ENCODE assay signal across 12 mouse cellular contexts in genomic region chr8:111224153-111224552, GRCm38 (mm10). TPM values are rescaled to one million over a fixed set of nuclear protein-coding genes. Genes with fewer than 3 reads are reported as not detected.
DNase-seq lines count a peak whose midpoint lies in the region; ATAC-seq and TF ChIP-seq lines count a peak whose summit lies in the region.
"Had no signal": no experiment of that assay in that cellular context is flagged by ENCODE, and none has a peak within 500 bp of the region (broad histone marks: within the 10 kb centered on the region; RNA-seq: fewer than 3 reads in every experiment).

No protein-coding gene starts in this region.

- H3K4me1 ChIP-seq in kidney, adult 2 months (ENCODE audit: control insufficient read depth, insufficient read depth, low read length), result peaks cover 2% of the 10 kb centered on the region; the same call in 1 of the 2 replicates
- no peaks in the 10 kb centered on the region for H3K4me1 ChIP-seq in kidney, embryonic 15.5 days

- TF ChIP-seq POLR2A in kidney, adult 2 months (IDR thresholded peaks at IDR 0.05; ENCODE audit: low read depth, low read length), result no peak

- H3K27me3 ChIP-seq in kidney, adult 2 months (replicated peaks; ENCODE audit: control insufficient read depth, insufficient read depth, low read length), result no peaks in the 10 kb centered on the region
- no peaks in the 10 kb centered on the region for H3K27me3 ChIP-seq in kidney, embryonic 15.5 days
- H3K27me3 ChIP-seq: hindbrain, embryonic 15.5 days; midbrain, embryonic 12.5 days had no signal

- DNase-seq in cerebellum, postnatal 14 days, result peak; percentile 5 to 10
- peak; percentile 33 for DNase-seq in kidney, adult 2 months
- DNase-seq in lung, postnatal 14 days, result peak; percentile 12
- DNase-seq in lung, postnatal 36 days, result no peak
- peak; percentile 9 for DNase-seq in ovary, postnatal 14 days (ENCODE audit: low spot score)
- DNase-seq in testis, postnatal 10 days (ENCODE audit: low spot score), result no peak
- DNase-seq: gastrocnemius, postnatal 25 days; liver, postnatal 0 days had no signal

- WGBS in kidney, adult 2 months, result 23% methylated on average over 5 of the region's 5 CpGs
- 60% methylated on average over 5 of the region's 5 CpGs for WGBS in kidney, embryonic 15.5 days

- no peak overlapping the region for H3K4me3 ChIP-seq in kidney, adult 2 months (ENCODE audit: insufficient read depth, low read depth, low read length)
- no peak overlapping the region for H3K4me3 ChIP-seq in kidney, embryonic 15.5 days (replicated peaks)
- H3K4me3 ChIP-seq: hindbrain, embryonic 15.5 days; midbrain, embryonic 12.5 days had no signal

- no peaks in the 10 kb centered on the region for H3K9me3 ChIP-seq in kidney, embryonic 15.5 days (replicated peaks)
- H3K9me3 ChIP-seq: hindbrain, embryonic 15.5 days; midbrain, embryonic 12.5 days had no signal

- ATAC-seq in cerebellum, adult (ENCODE audit: insufficient number of reproducible peaks, low FRiP score, low TSS enrichment), result no peak
- no peak for ATAC-seq in kidney, embryonic 15.5 days (replicated peaks; ENCODE audit: low FRiP score)
- ATAC-seq: liver, postnatal 0 days had no signal

- H3K4me2 ChIP-seq in kidney, embryonic 15.5 days, result no peak overlapping the region
- H3K4me2 ChIP-seq: hindbrain, embryonic 15.5 days; midbrain, embryonic 12.5 days had no signal

- no peak overlapping the region for H3K9ac ChIP-seq in kidney, embryonic 15.5 days
- H3K9ac ChIP-seq: hindbrain, embryonic 15.5 days; liver, postnatal 0 days; midbrain, embryonic 12.5 days had no signal

- H3K27ac ChIP-seq in kidney, adult 2 months (ENCODE audit: insufficient read depth, low read depth, low read length), result no peak overlapping the region
- H3K27ac ChIP-seq in kidney, embryonic 15.5 days, result no peak overlapping the region
- H3K27ac ChIP-seq: hindbrain, embryonic 15.5 days; midbrain, embryonic 12.5 days had no signal

- H3K36me3 ChIP-seq in kidney, adult 2 months (ENCODE audit: control insufficient read depth, insufficient read depth, low read length), result no peaks in the 10 kb centered on the region
- H3K36me3 ChIP-seq in kidney, embryonic 15.5 days, result no peaks in the 10 kb centered on the region
- H3K36me3 ChIP-seq: hindbrain, embryonic 15.5 days; midbrain, embryonic 12.5 days had no signal

- no peak for TF ChIP-seq CTCF in kidney, adult 2 months (conservative IDR thresholded peaks at IDR 0.05; ENCODE audit: insufficient read depth, insufficient read length, low read depth, low read length)

RNA-seq across cellular contexts. Expression of gene Glg1, which starts 34.9 kb away (rescaled TPM):
- 40.8 and 44.5 TPM in 2 replicates for polyA plus RNA-seq in kidney, adult 2 months (2012; rRNA removed)
- polyA plus RNA-seq in kidney, embryonic 15.5 days (2015; fragmentation: Nextera tagmentation; extraction: Ambion mirVana), result 76.0 and 78.0 TPM in 2 replicates

Comparison
In these comparisons a context has a peak if more than half of its experiments do, and no peak if none do; other contexts are left out.
1. DNase-seq: peak in cerebellum, postnatal 14 days (2 of 2), kidney, adult 2 months (single experiment), lung, postnatal 14 days (single experiment) and ovary, postnatal 14 days (single experiment); none in lung, postnatal 36 days (single experiment) and testis, postnatal 10 days (single experiment).